Mouse (Mus musculus): ENCODE measurements around the gene Kdsr.

Gene Kdsr

DNA sequence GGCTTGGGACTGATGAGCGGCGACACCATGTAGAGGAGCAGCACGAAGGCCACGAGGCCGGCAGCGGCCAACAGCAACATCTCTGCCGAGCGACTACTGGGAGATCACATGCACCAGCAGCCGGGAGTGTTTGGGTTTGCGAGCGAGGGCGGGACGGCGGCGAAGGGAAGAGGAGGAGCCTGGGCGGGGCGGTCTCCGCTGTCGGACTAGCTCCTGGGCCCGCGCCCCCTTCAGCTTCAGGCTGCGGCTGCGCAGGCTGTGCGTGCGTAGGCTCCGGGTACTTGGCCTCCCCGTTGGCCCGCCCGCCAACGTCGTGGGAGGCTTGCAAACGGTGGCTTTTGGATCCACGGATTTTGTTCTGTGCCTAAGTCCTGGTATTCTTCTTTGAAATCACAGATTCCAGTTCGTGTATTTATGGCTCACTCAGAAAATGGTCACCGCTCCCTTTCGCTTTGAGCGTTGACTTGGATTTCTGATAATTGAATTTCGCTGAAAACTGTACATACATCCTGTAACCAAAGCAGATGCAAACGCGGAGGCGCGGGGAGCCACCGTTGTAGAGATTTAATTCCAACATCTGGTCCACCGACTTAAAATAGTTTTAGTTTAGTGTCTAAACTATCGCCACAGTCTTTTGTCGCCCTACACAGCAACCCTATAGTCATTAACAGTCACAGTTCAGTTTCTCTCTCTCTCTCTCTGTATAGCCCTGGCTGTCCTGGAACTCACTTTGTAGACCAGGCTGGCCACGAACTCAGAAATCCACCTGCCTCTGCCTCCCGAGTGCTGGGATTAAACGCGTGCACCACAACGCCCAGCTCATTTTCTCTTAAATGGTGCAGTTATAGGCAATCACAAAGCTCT, at the start of gene Kdsr:
Gene Kdsr (minus strand): TSS at position 156 of the 864 bp plus-strand sequence.
- DNase-seq (ENCODE audit: low spot score) = peak; percentile 96

DNA sequence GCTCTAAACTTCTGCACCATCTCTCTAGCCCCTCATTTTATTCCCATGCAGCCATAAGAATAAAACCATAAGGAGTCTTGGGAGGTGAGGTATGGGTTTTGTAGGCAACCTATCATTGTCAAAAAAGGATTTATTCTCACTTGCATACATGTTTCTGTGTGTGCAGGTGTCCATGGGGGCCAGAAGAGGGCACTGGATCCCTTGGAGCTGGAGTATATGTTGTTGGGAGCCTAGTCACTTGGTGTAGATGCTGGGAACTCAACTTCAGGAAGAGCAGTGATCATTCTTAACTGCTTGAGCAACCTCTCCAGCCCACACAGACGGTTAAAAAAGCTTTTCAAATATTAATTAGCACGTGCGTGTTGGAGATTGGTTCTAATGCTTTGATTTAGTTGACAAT, 40.4 kb upstream of the Kdsr start:
- DNase-seq (ENCODE audit: low spot score) = no peak

DNA sequence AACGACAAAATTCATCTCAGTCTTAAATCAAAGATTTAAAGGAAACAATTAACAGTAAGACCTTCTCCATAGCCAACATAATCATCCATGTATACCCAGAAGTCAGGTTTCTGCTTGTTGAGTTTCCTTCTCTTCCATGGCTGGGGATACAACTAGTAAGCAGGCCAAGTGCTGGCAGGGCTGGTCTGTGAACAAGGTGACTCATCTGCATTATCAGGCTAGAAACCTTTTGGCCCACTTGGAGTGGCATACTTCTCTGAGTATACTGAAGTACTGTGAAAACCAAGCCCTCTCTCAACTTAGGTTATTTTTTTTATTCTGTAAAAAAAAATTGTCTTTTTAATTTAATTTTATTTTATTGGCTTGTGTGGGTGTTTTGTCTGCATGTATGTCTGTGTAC, 39.9 kb upstream of the Kdsr start:
- DNase-seq (ENCODE audit: low spot score) = no peak

DNA sequence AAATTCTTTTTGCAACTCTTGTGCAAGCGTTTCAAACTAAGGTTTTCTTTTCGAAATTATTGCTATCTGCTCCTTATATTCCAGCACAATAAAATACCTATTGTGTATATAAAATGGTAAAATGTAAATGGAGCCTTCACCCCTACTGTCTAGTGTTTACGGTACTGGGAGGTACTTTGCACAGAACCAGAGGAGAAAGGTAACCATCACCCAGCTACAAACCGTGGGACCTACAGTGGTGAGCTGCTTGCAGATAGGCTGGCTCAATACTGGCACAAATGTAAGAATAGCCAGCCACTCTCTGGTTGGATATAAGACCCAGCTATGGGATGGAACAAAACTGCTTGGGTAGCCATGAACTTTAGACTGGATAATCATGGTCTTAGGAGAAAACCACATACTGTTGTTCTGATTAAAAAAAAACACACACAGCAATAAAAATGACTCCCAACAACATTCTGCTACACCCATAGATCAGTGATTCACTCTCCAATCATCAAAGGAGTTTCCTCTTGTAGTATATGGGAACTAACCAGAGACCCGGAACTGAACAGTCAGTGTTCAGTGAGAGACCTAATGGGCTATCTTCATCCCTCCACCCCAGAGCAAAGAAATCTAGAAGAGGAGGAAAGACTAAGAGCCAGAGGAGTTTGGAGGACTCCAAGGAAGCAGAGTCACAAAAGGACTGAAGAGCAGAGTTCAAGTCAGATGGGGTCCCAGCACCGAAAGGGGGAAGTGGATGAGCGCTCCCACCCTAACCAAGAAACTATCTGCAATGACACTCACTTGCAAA, 37.7 kb upstream of the Kdsr start:
- DNase-seq (ENCODE audit: low spot score) = no peak

DNA sequence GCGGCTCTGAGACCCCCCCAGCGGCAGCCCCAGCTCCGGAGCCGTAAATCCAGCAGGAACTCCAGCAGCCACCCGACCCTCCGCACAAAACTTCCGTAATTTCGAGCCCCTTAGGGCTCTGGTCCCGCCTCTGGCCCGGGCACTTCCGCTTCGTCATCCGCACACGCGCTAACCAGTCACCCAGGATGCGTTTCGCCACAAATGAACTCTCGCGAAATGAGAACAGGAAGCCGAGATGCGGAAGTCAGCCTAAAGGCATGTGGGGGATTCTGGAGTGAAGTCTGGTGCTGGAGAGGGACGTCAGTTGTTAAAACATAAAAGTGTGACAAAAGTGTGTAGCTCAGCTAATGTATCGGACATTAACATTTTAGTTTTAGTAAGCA, 37.0 kb upstream of the Kdsr start, which contains the start of gene Vps4b:
Gene Vps4b (minus strand): TSS at position 187 of the 383 bp plus-strand sequence.
- peak; percentile 89 for DNase-seq (ENCODE audit: low spot score)

DNA sequence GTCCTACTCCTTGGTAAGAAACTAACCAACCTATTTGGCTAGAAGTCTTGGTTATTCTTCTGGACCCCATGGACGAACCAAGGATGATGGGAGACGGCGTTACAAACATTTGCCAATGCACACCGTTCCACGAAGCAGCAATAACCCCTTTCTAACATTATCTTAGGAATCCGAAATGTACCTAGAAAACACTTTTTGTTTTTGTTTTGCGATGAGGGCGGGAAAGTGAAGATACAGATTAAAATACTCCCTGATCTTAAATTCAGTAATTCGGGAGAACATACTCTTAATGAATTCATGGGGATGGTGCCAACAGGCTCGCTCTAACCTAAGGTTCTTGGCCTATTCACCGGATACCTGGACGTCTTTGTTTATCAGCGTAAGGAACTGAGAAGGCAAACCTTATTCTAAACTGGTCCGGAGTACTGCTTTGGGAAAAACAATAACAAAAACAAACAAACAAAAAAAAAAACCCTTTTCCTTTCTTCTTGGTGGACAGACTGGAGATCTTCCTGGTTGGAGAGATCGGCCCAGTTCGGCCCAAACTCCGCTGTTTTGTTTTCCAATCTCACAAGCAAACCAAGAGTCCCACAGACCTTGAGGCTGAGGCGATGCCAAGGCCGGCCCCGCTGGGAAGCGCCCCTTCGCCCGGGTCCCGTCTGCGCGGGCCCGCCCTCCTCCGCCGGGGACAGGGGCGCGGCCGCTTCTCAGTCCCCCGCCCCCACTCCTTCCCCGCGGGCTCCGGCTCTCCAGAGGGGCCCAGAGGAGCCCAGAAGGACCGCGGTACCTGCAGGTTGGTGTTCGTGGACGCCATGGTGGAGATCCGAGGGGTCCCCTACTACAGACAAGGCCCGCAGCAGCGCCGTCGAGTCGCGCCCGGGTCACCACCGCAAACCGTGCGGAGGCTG, 36.4 kb upstream of the Kdsr start:
- DNase-seq (ENCODE audit: low spot score) = no peak

DNA sequence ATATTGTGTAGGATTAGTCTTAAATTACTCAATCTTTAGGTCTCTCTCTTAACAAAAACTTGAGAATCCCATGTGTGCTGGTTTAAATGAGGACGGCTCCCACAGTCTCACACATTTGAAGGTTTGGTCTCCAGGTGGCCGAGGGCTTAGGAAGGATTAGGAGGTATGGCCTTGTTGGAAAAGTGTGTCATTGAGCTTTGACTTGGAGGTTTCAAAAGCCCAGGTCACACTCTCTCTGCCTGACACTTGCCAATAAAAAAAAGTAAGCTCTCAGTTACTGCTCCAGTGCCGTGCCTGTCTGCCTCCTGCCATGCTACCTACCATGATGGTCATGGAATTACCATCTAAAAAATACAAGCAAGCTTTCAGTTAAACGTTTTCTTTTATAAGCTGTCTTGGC, 15.4 kb upstream of the Kdsr start:
- DNase-seq (ENCODE audit: low spot score) = no peak

DNA sequence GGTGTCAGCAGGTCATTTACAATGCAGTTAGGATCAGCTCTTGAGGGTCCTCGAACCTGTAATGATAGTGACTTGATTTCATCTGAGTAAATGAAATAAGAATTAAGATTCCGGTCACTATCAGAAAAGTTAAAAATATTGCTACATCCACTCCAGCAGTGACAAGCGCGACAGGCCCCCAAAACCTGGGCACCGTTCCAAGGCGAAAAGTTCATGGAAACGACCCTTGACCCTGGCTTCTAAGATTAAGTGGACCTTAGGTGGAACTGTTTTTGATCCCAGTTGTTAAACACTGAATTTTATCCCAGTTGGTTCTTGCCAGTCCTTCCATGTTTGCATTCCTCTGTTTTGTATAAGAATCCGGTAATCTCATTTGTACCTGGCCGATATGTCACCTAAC, 14.6 kb upstream of the Kdsr start:
- DNase-seq (ENCODE audit: low spot score) = no peak

DNA sequence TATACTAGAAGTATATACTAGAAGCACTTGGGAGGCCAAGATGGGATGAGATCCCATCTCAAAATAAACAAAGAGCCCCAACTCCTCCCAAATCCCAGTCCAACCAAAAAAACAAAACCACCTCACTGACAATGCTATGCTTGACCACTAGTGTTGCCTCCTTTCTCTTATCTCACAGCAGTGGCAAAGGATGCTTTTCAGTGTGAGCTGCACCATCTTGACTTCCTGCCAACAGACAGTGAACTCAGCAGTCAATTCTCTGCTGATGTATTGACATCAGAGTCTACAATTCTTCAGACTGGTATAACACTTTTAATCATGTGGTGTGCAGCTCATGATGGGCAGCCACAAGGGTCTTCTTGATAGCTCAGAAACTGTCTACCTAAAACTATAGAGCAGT, 9.2 kb upstream of the Kdsr start:
- no peak for DNase-seq (ENCODE audit: low spot score)

DNA sequence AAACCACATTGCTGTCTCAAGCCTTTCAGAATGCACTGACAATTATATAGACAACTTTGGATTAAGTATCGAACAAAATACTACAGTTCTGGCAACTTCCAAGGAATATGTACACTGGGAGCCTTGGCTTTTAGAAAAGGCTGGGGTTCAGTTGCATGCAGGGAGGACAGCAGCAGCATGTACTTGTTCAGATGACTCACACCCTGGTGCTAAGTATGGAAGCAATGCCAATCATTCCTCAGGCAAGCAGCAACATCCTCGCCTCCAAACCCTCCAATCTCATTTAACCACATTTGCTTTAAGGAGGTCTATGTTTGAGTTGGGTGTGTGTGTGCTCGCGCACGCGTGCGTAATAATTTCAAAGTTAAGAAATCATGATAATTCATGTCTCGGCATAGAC, 6.2 kb upstream of the Kdsr start:
- peak; percentile 21 for DNase-seq (ENCODE audit: low spot score)

DNA sequence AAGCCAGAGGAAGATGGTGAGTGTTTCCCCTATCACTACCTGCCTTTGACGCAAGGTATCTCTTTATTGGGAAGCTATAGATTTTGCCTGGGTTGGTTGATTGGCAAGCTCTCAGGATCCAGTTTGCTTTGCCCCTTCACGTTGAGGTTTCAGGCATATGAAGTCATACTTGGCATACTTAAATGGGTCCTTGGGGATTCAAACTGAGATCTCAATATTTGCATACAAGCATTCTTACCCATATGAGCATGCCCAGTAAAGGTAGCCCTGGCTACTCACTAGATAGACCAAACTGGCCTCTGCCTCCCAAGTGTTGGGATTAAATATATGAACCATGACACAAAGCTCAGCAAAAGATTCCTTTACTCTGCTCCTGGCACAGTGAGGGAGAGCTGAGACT, 5.3 kb upstream of the Kdsr start:
- no peak for DNase-seq (ENCODE audit: low spot score)

DNA sequence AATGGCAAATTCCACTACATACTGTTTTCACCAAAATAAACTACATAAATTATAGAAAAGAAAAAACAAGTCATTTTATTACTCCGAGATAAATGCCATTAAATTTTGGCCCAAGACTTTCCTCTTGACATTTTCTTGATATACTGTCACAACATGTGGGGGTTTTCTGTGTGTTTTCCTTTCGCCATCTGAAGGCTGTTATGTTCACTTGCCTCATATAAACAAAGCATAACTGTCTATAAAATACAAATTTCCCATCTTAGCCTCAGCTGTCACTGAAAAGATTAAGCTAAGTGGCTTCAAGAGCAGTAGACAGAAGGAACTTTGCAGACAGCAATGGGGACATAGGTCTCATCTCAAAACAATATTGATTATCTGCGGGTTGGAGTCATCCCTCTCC, 4.8 kb upstream of the Kdsr start:
- DNase-seq (ENCODE audit: low spot score) = no peak

DNA sequence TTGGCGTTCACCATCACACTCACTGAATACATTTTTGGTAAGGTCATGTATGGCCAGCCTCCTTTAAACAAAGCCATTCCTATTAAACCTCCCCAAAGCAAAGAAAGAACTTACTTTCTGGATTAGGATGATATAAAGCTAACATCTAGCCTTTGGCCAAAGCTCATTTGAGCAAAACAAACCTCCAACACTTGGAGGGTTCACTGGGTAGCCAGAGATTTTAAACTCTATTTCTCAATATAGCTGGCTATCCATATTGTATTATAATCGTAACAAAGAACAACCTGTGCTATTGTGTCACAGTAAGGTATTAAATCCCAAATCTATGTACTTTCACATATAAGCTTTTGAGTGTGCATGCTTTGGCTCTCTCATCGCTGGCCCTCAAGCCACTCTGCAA, 1.2 kb upstream of the Kdsr start:
- no peak for DNase-seq (ENCODE audit: low spot score)

DNA sequence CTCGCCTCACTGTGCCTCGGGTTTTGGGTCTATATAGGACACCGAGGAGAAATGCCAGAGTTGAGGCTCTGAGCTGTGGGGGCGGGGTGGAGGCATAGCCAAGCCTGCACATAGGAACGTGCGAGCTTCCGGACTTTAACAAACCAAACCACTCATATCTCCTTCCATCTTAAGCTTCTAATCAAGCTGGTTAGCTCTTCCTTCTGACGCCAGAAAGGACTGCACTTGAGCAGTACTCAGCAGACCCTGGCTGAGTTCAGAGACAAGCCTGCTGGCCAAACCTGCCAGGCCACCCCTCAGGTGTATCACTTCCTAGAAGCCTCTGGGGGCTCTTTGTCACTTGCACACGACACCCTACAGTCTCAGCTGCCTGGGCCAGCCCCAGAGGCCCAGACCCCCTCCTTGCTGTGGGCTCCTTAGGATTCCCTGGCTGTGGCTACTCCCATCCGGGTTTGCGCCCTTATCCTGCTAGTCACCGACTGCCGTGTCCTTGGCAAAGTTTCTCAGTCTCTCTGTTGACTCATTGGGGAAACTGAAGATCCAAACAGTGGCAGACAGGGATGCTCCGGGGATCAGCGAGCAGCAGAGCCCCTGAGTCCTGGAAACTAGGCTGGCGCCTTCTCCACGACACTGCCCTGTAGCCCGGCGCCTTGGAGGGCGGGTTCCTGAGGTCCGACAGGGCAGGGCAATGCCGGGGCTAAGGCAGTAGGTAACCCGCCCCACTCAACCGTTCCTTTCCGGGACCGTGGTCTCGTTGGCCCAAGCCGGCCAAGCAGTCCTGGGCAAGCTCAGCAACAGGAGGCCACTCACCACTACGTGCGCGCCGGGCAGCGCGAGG, 574 bp downstream of the Kdsr start:
- peak; percentile 29 for DNase-seq (ENCODE audit: low spot score)

DNA sequence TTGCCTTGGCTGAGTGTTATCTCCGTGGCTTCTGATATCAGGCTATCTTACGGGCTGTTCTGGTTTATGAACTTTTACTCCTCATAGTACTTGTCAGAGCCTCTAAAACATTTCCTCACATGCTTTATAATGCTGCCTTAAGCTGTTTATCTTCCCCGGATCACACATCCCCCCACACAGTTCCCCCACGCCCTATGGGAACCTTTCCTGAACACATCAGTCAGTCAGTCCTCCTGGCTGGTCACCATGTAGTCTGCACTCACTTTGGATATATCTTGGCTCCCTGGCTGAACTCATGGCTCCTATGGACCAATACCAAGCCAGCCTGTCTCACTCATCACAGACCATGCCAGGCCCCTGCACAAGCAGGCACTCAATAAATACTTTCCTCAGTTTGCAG, 2.9 kb downstream of the Kdsr start:
- DNase-seq (ENCODE audit: low spot score) = no peak

DNA sequence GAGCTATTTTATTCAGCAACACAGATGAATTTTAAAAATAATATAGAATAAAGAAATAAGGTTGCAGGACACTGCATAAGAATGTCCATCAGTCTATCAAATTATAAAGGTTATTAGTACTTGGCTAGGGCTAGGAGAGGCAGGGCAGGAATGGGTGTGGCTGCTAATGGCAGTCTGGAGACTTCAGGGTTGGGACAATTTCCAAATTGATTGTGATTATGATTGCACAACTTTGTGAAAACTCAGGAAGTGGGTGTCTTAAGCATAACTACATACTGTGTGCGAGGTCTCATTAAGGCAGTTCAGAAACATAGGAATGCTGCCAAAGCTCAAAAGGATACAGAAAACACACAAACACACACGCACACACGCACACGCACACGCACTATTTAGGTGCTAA, 7.5 kb downstream of the Kdsr start:
- DNase-seq (ENCODE audit: low spot score) = no peak

DNA sequence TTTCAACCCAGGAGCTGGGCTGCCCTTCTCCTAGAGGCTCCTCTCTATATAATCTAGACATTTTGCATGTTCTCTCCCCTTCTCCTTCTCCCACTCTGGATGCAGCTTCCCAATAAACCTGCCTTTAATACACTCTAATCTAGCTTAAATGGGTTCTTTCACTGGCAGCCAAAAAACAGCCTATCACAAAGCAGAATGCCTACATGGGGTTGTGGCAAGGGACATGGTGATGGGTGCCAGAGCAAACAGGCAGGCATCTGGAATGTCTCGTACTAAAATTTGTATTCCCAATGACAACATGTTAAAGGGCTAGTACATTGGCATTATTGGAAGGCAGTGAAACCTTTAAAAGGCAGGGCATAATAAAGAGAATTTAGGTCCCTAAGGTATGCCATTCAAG, 8.9 kb downstream of the Kdsr start:
- no peak for DNase-seq (ENCODE audit: low spot score)

DNA sequence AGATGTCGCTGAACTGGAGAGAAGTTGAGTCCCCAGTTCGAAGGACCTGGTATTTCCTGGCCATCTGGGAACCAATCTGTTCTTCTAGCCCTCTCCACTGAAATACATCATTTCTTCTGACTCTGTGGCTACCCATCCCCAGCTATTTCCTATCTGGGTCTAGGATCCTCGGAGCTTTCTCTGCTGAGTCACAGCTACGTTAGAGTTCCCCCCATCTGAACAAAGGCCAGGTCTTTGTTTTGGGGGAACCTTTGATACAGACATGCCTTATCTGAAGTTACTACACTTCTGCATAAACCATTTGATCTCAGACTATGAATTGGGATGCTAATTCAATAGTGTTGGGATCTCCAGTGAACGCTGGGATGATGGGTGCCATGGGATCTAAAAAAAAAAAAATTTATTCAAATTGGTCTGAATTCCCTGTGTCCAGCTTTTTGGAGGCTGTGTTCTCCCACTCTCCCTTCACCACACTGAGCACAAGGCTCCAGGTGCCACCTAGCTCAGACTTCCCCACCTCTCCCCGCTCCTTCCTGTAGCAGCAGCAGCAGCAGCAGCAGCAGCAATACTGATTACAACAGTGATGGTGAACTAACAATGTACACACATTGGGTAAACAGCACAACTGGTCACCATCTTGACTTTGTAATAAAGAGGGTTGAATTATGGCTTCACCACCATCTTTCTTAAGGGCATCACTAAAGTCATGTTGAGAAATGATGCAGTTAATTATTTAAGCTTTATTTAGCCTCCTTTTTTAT, 10.8 kb downstream of the Kdsr start:
- DNase-seq (ENCODE audit: low spot score) = no peak

DNA sequence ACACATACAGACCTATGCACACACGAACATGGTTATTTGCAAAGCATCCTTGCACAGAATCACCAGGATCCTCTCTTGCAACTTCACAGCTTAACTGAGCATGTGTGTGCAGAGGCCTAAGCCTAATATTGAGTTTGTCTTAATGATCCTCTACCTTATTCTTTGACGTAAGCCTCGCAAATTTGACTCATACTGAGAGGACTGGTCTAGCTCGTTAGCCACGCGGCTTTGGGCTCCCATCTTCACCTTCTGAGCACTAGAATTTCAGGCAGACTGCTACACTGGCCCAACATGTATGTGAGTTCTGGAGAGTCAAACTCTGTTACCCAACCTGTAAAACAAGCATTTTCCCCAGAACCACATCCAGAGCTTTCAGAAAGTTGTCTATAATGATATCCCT, 16.5 kb downstream of the Kdsr start:
- DNase-seq (ENCODE audit: low spot score) = no peak

DNA sequence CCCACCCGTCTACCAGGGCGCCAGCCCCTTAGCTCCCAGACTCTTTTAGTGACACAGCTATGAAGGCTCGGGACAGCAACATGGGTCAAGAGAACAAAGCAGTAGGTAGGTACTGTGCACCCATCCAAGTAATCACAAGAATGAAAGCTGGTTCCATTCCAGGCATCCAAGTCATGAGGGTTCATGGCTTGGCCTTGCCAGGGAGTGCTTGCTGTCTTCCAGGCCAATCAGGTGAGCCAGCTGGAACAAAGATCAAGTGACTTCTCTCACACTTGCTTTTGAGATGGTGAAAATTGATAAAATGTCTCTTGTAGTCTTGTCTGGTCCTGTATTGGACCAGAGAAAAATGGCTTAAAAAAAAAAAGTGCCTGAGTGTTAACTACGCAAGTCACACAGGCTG, 18.8 kb downstream of the Kdsr start:
- DNase-seq (ENCODE audit: low spot score) = no peak

DNA sequence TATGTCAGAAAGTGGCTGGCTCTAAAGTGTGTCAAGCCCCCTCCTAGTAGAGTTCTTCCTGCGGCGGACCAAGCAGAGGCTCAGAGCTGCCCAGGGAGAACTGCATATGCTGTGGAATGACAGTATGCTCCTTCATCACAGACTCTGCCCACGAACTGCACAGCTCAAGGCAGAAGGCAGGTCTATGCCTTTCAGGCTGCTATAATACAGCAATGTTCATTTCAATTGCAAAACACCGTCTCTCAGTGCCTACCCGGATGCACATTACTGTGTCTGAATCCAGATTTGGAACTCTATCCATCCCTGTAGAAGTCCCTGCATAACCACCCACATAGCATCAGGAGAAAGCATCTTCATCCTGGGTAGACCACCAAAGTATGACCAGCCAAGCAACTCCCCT, 19.7 kb downstream of the Kdsr start:
- DNase-seq (ENCODE audit: low spot score) = no peak

All from left cerebral cortex, adult 11 months (tissue).